Mouse (Mus musculus): ENCODE results near the gene Fam92b. TPM values are rescaled to one million over a fixed set of nuclear protein-coding genes. Genes with fewer than 3 reads are reported as not detected.
A peak's percentile ranks its signal among the peaks of the same experiment; 100 is the strongest.

The Fam92b gene
- polyA plus RNA-seq, 1 experiment from 2014 or later: 0.31 TPM

GRCm38 (mm10) chr8:120164026-120164425 is 13.2 kb downstream of the Fam92b start:
- H3K4me3 ChIP-seq: no peak overlapping the region
- peaks cover 49% of the 10 kb centered on the region for H3K27me3 ChIP-seq (ENCODE audit: insufficient read depth, poor library complexity, severe bottlenecking)
- no peaks in the 10 kb centered on the region for H3K9me3 ChIP-seq
- DNase-seq (ENCODE audit: low spot score): no peak
- WGBS: 81% methylated on average over 5 of the region's 5 CpGs
- peaks cover 62% of the 10 kb centered on the region for H3K4me1 ChIP-seq
- no peak overlapping the region for H3K27ac ChIP-seq
- H3K36me3 ChIP-seq: peaks cover 9% of the 10 kb centered on the region; the same call in 1 of the 2 replicates

- Histone ChIP-seq H3K27me3 (ENCODE audit: insufficient read depth, poor library complexity, severe bottlenecking) (peaks cover 43% of the 10 kb centered on the region), H3K4me1 (peaks cover 55% of the 10 kb centered on the region), H3K4me3 (no peak overlapping the region), H3K9me3 (no peaks in the 10 kb centered on the region), H3K27ac (0 out of 2 replicates have a peak overlapping the region, but pooled peaks have one; percentile 3), H3K36me3 (peaks cover 9% of the 10 kb centered on the region; the same call in 1 of the 2 replicates)
- 50% methylated on average over 8 of the region's 8 CpGs for WGBS
- DNase-seq (ENCODE audit: low spot score): no peak
Measured at GRCm38 (mm10) chr8:120163376-120163775, 13.9 kb downstream of the Fam92b start.

GRCm38 (mm10) chr8:120162404-120162752 is 14.9 kb downstream of the Fam92b start:
- no peak for DNase-seq (ENCODE audit: low spot score)
- Histone ChIP-seq H3K4me3 (no peak overlapping the region), H3K4me1 (peaks cover 47% of the 10 kb centered on the region), H3K36me3 (peaks cover 9% of the 10 kb centered on the region; the same call in 1 of the 2 replicates), H3K9me3 (no peaks in the 10 kb centered on the region), H3K27me3 (ENCODE audit: insufficient read depth, poor library complexity, severe bottlenecking) (peaks cover 33% of the 10 kb centered on the region), H3K27ac (no peak overlapping the region)
- WGBS: 85% methylated on average over 5 of the region's 5 CpGs

GRCm38 (mm10) chr8:120161658-120162403 is 15.4 kb downstream of the Fam92b start:
- no peak for DNase-seq (ENCODE audit: low spot score)
- Histone ChIP-seq H3K9me3 (no peaks in the 10 kb centered on the region), H3K4me1 (peaks cover 47% of the 10 kb centered on the region), H3K27ac (no peak overlapping the region; the same call in 1 of the 2 replicates), H3K36me3 (peaks cover 9% of the 10 kb centered on the region; the same call in 1 of the 2 replicates), H3K27me3 (ENCODE audit: insufficient read depth, poor library complexity, severe bottlenecking) (peaks cover 27% of the 10 kb centered on the region), H3K4me3 (no peak overlapping the region)
- 66% methylated on average over 16 of the region's 16 CpGs for WGBS

- no peak for DNase-seq (ENCODE audit: low spot score)
- H3K9me3 ChIP-seq: no peaks in the 10 kb centered on the region
- H3K4me3 ChIP-seq: no peak overlapping the region
- peaks cover 18% of the 10 kb centered on the region for H3K27me3 ChIP-seq (ENCODE audit: insufficient read depth, poor library complexity, severe bottlenecking)
- 82% methylated on average over 8 of the region's 8 CpGs for WGBS
- peaks cover 9% of the 10 kb centered on the region; the same call in 1 of the 2 replicates for H3K36me3 ChIP-seq
- peaks cover 51% of the 10 kb centered on the region for H3K4me1 ChIP-seq
- no peak overlapping the region for H3K27ac ChIP-seq
Measured at GRCm38 (mm10) chr8:120160366-120160765, 16.9 kb downstream of the Fam92b start.

- Histone ChIP-seq H3K4me3 (no peak overlapping the region), H3K9me3 (no peaks in the 10 kb centered on the region), H3K27ac (peak overlapping the region; percentile 48; the same call in 1 of the 2 replicates), H3K36me3 (peaks cover 21% of the 10 kb centered on the region; the same call in 1 of the 2 replicates), H3K4me1 (peaks cover 28% of the 10 kb centered on the region), H3K27me3 (ENCODE audit: insufficient read depth, poor library complexity, severe bottlenecking) (peaks cover 11% of the 10 kb centered on the region; the same call in 1 of the 2 replicates)
- no peak for DNase-seq (ENCODE audit: low spot score)
- WGBS: 53% methylated on average over 7 of the region's 7 CpGs
Measured at GRCm38 (mm10) chr8:120152636-120153035, 24.6 kb downstream of the Fam92b start.

- Histone ChIP-seq H3K27me3 (ENCODE audit: insufficient read depth, poor library complexity, severe bottlenecking) (peaks cover 11% of the 10 kb centered on the region; the same call in 1 of the 2 replicates), H3K27ac (no peak overlapping the region), H3K36me3 (peaks cover 24% of the 10 kb centered on the region), H3K4me1 (peaks cover 22% of the 10 kb centered on the region), H3K9me3 (no peaks in the 10 kb centered on the region), H3K4me3 (no peak overlapping the region)
- WGBS: 69% methylated on average over 9 of the region's 9 CpGs
- no peak for DNase-seq (ENCODE audit: low spot score)
Measured at GRCm38 (mm10) chr8:120151151-120151550, 26.1 kb downstream of the Fam92b start.

GRCm38 (mm10) chr8:120150028-120150427 is 27.2 kb downstream of the Fam92b start:
- Histone ChIP-seq H3K4me3 (no peak overlapping the region), H3K27me3 (ENCODE audit: insufficient read depth, poor library complexity, severe bottlenecking) (peaks cover 11% of the 10 kb centered on the region; the same call in 1 of the 2 replicates), H3K4me1 (peaks cover 27% of the 10 kb centered on the region), H3K36me3 (peaks cover 31% of the 10 kb centered on the region), H3K27ac (no peak overlapping the region), H3K9me3 (no peaks in the 10 kb centered on the region)
- WGBS: 76% methylated on average over 12 of the region's 12 CpGs
- no peak for DNase-seq (ENCODE audit: low spot score)

GRCm38 (mm10) chr8:120146051-120146450 is 31.2 kb downstream of the Fam92b start:
- DNase-seq (ENCODE audit: low spot score): no peak
- no peak overlapping the region for H3K4me3 ChIP-seq
- peaks cover 8% of the 10 kb centered on the region; the same call in 1 of the 2 replicates for H3K27me3 ChIP-seq (ENCODE audit: insufficient read depth, poor library complexity, severe bottlenecking)
- WGBS: 74% methylated on average over 1 of the region's 1 CpGs
- H3K4me1 ChIP-seq: peaks cover 29% of the 10 kb centered on the region
- H3K9me3 ChIP-seq: no peaks in the 10 kb centered on the region
- no peak overlapping the region for H3K27ac ChIP-seq
- peaks cover 11% of the 10 kb centered on the region for H3K36me3 ChIP-seq

GRCm38 (mm10) chr8:120144652-120145301 is 32.5 kb downstream of the Fam92b start:
- DNase-seq (ENCODE audit: low spot score): no peak
- Histone ChIP-seq H3K27ac (no peak overlapping the region; the same call in 1 of the 2 replicates), H3K9me3 (no peaks in the 10 kb centered on the region), H3K4me1 (peaks cover 39% of the 10 kb centered on the region), H3K4me3 (no peak overlapping the region), H3K36me3 (peaks cover 11% of the 10 kb centered on the region), H3K27me3 (ENCODE audit: insufficient read depth, poor library complexity, severe bottlenecking) (peaks cover 5% of the 10 kb centered on the region; the same call in 1 of the 2 replicates)
- 45% methylated on average over 12 of the region's 12 CpGs for WGBS

- peaks cover 5% of the 10 kb centered on the region; the same call in 1 of the 2 replicates for H3K27me3 ChIP-seq (ENCODE audit: insufficient read depth, poor library complexity, severe bottlenecking)
- WGBS: 54% methylated on average over 15 of the region's 15 CpGs
- H3K4me1 ChIP-seq: peaks cover 45% of the 10 kb centered on the region
- peaks cover 11% of the 10 kb centered on the region for H3K36me3 ChIP-seq
- H3K27ac ChIP-seq: no peak overlapping the region; the same call in 1 of the 2 replicates
- no peak for DNase-seq (ENCODE audit: low spot score)
- no peak overlapping the region for H3K4me3 ChIP-seq
- H3K9me3 ChIP-seq: no peaks in the 10 kb centered on the region
Measured at GRCm38 (mm10) chr8:120143911-120144651, 33.2 kb downstream of the Fam92b start.

GRCm38 (mm10) chr8:120140769-120141168 is 36.5 kb downstream of the Fam92b start:
- no peak for DNase-seq (ENCODE audit: low spot score)
- peaks cover 3% of the 10 kb centered on the region for H3K36me3 ChIP-seq
- H3K27ac ChIP-seq: peak overlapping the region; percentile 49; the same call in 1 of the 2 replicates
- peaks cover 7% of the 10 kb centered on the region; the same call in 1 of the 2 replicates for H3K27me3 ChIP-seq (ENCODE audit: insufficient read depth, poor library complexity, severe bottlenecking)
- H3K9me3 ChIP-seq: no peaks in the 10 kb centered on the region
- peaks cover 50% of the 10 kb centered on the region for H3K4me1 ChIP-seq
- H3K4me3 ChIP-seq: no peak overlapping the region
- WGBS: 47% methylated on average over 3 of the region's 3 CpGs
